Mouse (Mus musculus): ENCODE results near the gene Pamr1.

Pamr1 gene

DNA sequence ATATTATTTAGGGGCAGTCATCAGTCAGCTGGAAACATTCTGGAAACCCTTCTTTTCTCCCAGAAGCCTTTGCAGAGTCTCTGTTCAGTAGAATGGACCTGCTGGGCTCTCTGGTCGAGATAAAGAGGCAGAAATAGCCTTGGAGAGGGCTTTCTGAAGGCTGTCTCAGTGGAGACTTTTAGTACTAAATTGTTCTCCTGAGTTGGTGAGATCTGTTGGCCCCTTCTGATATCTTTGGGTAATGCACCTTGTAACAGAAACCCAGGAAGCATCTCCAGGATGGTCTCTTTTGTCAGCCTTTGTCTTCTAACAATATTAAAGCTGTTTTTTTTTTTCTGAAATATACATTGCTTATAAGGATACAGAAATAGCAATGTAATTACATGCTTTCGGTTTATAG lies 111.2 kb downstream of the Pamr1 start:
- DNase-seq (ENCODE audit: low spot score): no peak

DNA sequence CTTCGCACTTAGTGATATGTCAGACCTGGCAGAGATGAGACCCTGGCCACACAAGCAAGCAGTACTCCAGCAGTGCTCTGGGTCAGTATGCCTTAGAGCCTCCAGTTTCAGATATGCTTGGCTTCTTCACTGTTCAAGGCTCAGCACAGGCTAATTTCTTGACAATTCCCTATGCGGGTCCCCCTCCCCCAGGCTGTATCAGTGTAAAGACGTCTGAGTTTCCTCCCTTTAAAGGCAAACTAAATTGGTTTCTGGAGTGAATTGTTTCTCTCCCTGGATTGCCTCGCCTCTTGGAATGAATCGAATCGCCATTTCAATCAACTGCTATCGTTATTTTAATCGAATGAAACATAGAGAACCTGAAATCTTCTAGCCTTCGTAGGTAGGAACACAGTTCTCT lies 113.1 kb downstream of the Pamr1 start:
- DNase-seq (ENCODE audit: low spot score): no peak

- no peak for DNase-seq (ENCODE audit: low spot score)
These were observed 113.5 kb downstream of the Pamr1 start for GRCm38 (mm10) chr2:102663339-102663738.

- DNase-seq (ENCODE audit: low spot score): no peak
These were observed 114.1 kb downstream of the Pamr1 start for GRCm38 (mm10) chr2:102663865-102664264.

DNA sequence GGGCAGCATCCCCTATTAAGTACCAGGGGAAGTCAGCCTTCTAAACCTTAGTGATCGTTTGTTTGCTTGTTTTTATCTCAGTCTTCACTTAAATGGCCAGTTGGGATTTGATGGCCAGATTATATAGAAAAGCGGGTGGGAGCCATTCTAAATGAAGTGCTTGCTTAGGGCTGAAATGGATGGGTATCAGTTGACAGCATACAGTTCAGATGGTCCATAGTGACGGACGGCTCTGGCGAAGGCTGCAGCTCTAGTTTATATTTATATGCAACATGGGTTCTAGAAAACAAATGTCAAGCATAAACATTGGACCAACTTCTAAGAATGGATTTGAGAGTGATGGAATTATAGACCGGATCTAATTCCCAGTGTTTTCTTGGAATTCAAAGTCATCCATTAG lies 118.2 kb downstream of the Pamr1 start:
- no peak for DNase-seq (ENCODE audit: low spot score)

DNA sequence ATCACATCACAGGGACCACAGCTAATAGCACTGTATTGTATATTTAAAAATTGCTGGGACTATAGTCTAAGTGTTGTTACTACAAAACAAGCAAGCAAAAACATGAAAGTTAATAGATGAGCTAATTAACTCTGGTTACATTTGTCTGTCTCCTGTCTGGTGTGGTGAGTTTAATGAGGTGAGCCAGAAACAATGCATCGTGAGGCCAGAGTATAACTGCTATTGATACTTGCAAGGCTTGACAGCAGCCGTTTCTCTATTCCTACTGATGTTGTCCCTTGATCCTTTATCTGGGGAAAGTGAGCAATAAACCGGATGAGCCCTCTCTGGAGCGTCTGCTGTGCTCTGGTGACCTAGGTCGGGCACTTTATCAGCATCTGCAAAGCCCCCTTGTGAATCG lies 119.8 kb downstream of the Pamr1 start:
- no peak for DNase-seq (ENCODE audit: low spot score)

GRCm38 (mm10) chr2:102674582-102674981 lies 124.8 kb downstream of the Pamr1 start:
- DNase-seq (ENCODE audit: low spot score): no peak

DNA sequence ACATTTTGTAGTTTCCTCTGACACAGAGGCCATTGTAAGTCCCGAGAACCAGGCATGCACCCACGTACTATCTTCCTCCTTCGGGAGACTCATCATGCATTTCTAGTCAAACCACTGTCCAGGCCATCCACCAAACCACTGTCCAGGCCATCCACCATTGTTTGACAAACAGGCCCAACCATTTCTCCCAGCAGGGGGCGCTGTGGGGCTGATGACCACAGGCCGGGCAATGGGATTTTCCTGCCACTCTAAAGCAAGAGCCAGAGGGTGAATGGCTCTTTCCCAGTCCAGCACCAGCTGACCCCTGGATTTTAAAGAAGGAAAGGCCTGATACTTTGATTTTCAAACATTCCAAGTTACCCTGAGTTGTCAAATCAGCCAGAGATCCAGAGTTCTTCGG lies 125.5 kb downstream of the Pamr1 start:
- no peak for DNase-seq (ENCODE audit: low spot score)

GRCm38 (mm10) chr2:102676716-102677312 lies 127.0 kb downstream of the Pamr1 start:
- no peak for DNase-seq (ENCODE audit: low spot score)

- no peak for DNase-seq (ENCODE audit: low spot score)
These were observed 127.6 kb downstream of the Pamr1 start for GRCm38 (mm10) chr2:102677400-102677799.

GRCm38 (mm10) chr2:102681351-102681750 lies 131.5 kb downstream of the Pamr1 start:
- no peak for DNase-seq (ENCODE audit: low spot score)

- no peak for DNase-seq (ENCODE audit: low spot score)
These were observed 132.4 kb downstream of the Pamr1 start for GRCm38 (mm10) chr2:102682168-102682567.

- DNase-seq (ENCODE audit: low spot score): no peak
These were observed 135.7 kb downstream of the Pamr1 start for GRCm38 (mm10) chr2:102685371-102686107.

DNA sequence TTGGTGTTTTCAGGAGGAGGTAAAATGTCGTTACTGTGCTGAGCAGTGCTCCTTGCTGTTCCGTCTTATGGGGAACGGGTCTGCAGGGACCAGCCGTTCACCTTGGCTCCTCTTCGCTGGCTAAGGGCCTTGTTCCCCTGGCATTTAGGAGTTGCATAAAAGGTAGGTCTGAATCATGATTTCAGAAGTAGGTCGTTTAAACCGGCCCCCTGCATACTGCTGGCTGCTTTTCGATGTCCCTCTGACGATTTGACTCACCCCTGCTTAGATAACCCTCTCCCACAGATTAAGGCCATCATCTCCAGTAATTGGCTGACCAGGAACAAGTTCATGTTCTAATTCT lies 136.3 kb downstream of the Pamr1 start:
- DNase-seq (ENCODE audit: low spot score): no peak

All from urinary bladder, postnatal 10 days (tissue).